ENCODE assay signal across 14 mouse cellular contexts in genomic region chr13:17494056-17494574, GRCm38 (mm10).
"Had no signal": no experiment of that assay in that cellular context is flagged by ENCODE, and none has a peak within 500 bp of the region (broad histone marks: within the 10 kb centered on the region; RNA-seq: fewer than 3 reads in every experiment).

No protein-coding gene starts in this region.

- H3K9me3 ChIP-seq: kidney, embryonic 15.5 days; limb, embryonic 15.5 days; liver, embryonic 12.5 days; megakaryocyte, embryonic 14.5 days; midbrain, embryonic 12.5 days had no signal

- H3K27me3 ChIP-seq: kidney, embryonic 15.5 days; limb, embryonic 15.5 days; liver, embryonic 12.5 days; megakaryocyte, embryonic 14.5 days; midbrain, embryonic 12.5 days had no signal

- DNase-seq: kidney, adult 2 months; kidney, postnatal 14 days; lung, embryonic 14.5 days; lung, postnatal 10 days; lung, postnatal 4 days; right cerebral cortex, postnatal 25 days; thymus, postnatal 36 days had no signal

- H3K27ac ChIP-seq: kidney, embryonic 15.5 days; limb, embryonic 15.5 days; liver, embryonic 12.5 days; midbrain, embryonic 12.5 days; stomach, postnatal 0 days had no signal

- H3K36me3 ChIP-seq: kidney, embryonic 15.5 days; limb, embryonic 15.5 days; liver, embryonic 12.5 days; midbrain, embryonic 12.5 days had no signal

- ATAC-seq: liver, embryonic 12.5 days; midbrain, embryonic 16.5 days had no signal

- H3K4me1 ChIP-seq: kidney, embryonic 15.5 days; limb, embryonic 15.5 days; liver, embryonic 12.5 days; midbrain, embryonic 12.5 days had no signal

- H3K4me3 ChIP-seq: kidney, embryonic 15.5 days; limb, embryonic 15.5 days; liver, embryonic 12.5 days; megakaryocyte, embryonic 14.5 days; midbrain, embryonic 12.5 days had no signal
